Mouse (Mus musculus) kidney, embryonic 14.5 days (tissue): Measurements from ENCODE around the gene Atmin. TPM values are rescaled to one million over a fixed set of nuclear protein-coding genes. Genes with fewer than 3 reads are reported as not detected.

Experiments used
- ATAC-seq: fragments of 200-750 bp; cut with Nextera tagmentation; 2 replicates; pipeline ENCODE4 v1.8.0; 2017; ENCODE audit warnings: moderate number of reproducible peaks, mild to moderate bottlenecking, moderate TSS enrichment, moderate library complexity; ENCODE audit not compliant: low FRiP score, low TSS enrichment
- H3K27ac ChIP-seq: fragments of 300-500 bp; sonication (generic); 2 replicates; pipeline ENCODE4 v1.5.1; 2014; ENCODE audit warnings: low read depth, mild to moderate bottlenecking, low read length, moderate library complexity, mixed read lengths
- H3K27me3 ChIP-seq: fragments of 300-500 bp; sonication (generic); 2 replicates; pipeline ENCODE4 v1.6.1; 2014; ENCODE audit warnings: mild to moderate bottlenecking, low read length; ENCODE audit not compliant: control insufficient read depth, insufficient read depth
- H3K36me3 ChIP-seq: fragments of 300-500 bp; sonication (generic); 2 replicates; pipeline ENCODE4 v1.6.1; 2014; ENCODE audit warnings: low read length, mixed read lengths; ENCODE audit not compliant: control insufficient read depth, insufficient read depth
- H3K4me1 ChIP-seq: fragments of 300-500 bp; sonication (generic); 2 replicates; pipeline ENCODE4 v1.6.1; 2014; ENCODE audit warnings: low read length, mixed read lengths; ENCODE audit not compliant: control insufficient read depth, insufficient read depth
- H3K4me2 ChIP-seq: fragments of 300-500 bp; sonication (generic); replicated peaks from 2 replicates; pipeline ENCODE4 v1.6.1; 2014; ENCODE audit warnings: low read depth, mild to moderate bottlenecking, low read length
- H3K4me3 ChIP-seq: fragments of 300-500 bp; sonication (generic); 2 replicates; pipeline ENCODE4 v1.5.1; 2014; ENCODE audit warnings: mild to moderate bottlenecking, low read length
- H3K9ac ChIP-seq: fragments of 300-500 bp; sonication (generic); 2 replicates; pipeline ENCODE4 v1.6.1; 2014; ENCODE audit warnings: low read depth, mild to moderate bottlenecking, low read length, moderate library complexity
- H3K9me3 ChIP-seq: fragments of 300-500 bp; sonication (generic); 2 replicates; pipeline ENCODE4 v1.6.1; 2016; ENCODE audit warnings: low read length; ENCODE audit not compliant: control insufficient read depth
- WGBS: fragments of 180-500 bp; shearing (Covaris S2); extraction: QIAGEN DNeasy Blood & Tissue Kit; methylation state at CpG from one replicate; pipeline ENCODE4 v1.1.7; 2014; 5-methylcytosine and 5-hydroxymethylcytosine counted together
- polyA plus RNA-seq: library from polyadenylated mRNA; unstranded; fragments of >200 nt; fragmentation: Nextera tagmentation; extraction: Ambion mirVana; gene quantifications from 2 replicates; pipeline ENCODE4 v1.2.1, GENCODE M21; 2014

The Atmin gene
- polyA plus RNA-seq, 1 experiment from 2014 or later: 13.8 TPM

DNA sequence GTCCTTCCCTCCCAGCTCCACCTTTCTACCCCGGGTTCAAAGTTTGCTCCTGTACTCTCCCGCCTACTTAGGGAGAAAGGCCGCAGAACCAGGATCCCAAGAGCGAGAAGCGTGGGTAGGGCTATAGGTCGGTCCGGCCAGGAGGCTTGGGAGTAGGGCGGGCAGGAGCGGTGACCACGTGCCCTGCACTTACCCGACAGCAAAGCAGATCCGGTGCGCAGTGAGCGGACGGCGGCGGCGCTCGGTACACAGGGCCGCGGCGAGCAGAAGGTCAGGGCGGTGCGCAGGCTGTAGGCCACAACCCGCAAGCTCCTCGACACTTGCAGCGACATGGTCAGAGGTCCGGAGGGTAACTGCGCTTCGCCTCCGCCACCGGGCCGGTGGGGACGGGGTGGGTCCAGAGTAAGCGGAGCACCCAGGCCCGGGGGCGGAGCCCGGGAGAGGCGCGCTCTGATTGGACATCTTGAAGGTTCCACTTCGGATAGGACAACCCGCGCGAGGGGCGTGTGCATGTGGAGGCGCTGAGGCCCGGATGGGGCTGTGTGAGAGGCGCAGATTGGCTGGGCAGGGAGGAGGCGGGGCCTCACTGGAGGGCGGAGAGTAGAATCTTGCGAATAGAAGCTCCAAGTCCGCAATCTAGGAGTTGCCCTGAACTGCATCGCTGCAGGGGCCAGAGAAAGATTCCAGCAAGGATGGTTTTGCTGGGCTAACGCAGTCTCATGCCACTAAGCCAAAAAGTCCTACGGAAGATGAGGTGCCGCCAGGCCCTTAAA is 50.1 kb downstream of the Atmin start, which contains the start of gene Gcsh:
Gcsh (minus strand) TSS at position 443 of the 773 bp plus-strand sequence.
- Histone ChIP-seq H3K4me3 (peak within 1 kb of the TSS; percentile 74), H3K9me3 (no peaks in the 10 kb centered on the region), H3K27ac (peak within 1 kb of the TSS; percentile 60), H3K36me3 (peaks cover 6% of the 10 kb centered on the region; the same call in 1 of the 2 replicates), H3K4me1 (peaks cover 5% of the 10 kb centered on the region; the same call in 1 of the 2 replicates), H3K4me2 (peak within 1 kb of the TSS; percentile 94), H3K27me3 (no peaks in the 10 kb centered on the region), H3K9ac (peak within 1 kb of the TSS; percentile 74)
- peak; percentile 100 for ATAC-seq
- WGBS: under 1% methylated on average over 56 of the region's 56 CpGs

DNA sequence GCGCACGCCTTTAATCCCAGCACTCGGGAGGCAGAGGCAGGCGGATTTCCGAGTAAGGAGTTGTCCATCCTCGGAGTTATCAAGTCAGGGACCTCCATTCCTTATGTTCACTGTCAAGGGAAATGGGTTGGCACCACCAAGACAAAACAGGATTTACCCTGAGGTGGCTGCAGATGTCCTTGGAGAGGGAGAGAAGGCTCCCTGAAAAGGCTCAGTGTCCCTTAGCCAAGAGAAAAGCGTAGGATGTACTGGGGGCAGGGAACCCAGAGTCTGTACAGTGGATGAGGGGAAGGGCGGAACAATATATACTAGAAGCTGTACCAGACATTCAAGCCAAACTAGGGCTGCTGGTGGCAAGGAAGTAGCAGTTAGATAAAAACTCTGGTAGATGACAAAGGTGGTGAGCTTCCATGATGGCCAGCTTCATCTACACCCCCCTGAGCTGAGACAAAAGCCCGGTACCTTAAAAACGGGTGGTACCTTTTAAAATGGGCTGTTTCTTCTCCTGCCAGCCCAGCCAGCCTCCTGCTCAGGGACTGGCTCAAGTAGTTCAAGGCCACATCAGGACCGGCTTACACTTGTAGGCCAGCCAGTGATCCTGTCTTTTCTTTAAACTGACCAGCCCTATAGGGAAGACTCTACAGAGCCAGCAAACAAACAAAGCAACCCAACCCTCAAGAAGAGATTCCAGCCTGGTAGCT is 51.0 kb downstream of the Atmin start:
- Histone ChIP-seq H3K36me3 (no peaks in the 10 kb centered on the region), H3K4me3 (peak overlapping the region; percentile 74; the same call in 1 of the 2 replicates), H3K9me3 (no peaks in the 10 kb centered on the region), H3K27ac (no peak overlapping the region), H3K4me1 (peaks cover 5% of the 10 kb centered on the region; the same call in 1 of the 2 replicates), H3K4me2 (peak overlapping the region; percentile 94), H3K9ac (peak overlapping the region; percentile 13; the same call in 1 of the 2 replicates), H3K27me3 (no peaks in the 10 kb centered on the region)
- 59% methylated on average over 11 of the region's 11 CpGs for WGBS
- ATAC-seq: no peak

Other genes with a start within 250 kb of the Atmin start
- 8.4 and 9.2 TPM in 2 replicates for gene Cdyl2, start 210.4 kb upstream of the Atmin start, polyA plus RNA-seq
- gene Cmc2, start 21.9 kb upstream of the Atmin start, polyA plus RNA-seq: 80.2 and 111 TPM in 2 replicates
- 47.1 and 53.0 TPM in 2 replicates for gene Cenpn, start 21.7 kb upstream of the Atmin start, polyA plus RNA-seq
- 2.5 and 2.7 TPM in 2 replicates for gene 1700030J22Rik, start 35.6 kb downstream of the Atmin start, polyA plus RNA-seq
- gene Gcsh, start 50.1 kb downstream of the Atmin start, polyA plus RNA-seq: 182 and 198 TPM in 2 replicates
- gene Pkd1l2, start 139.1 kb downstream of the Atmin start, polyA plus RNA-seq: not detected in 2 replicates
- gene Bco1, start 152.5 kb downstream of the Atmin start, polyA plus RNA-seq: 0.19 and 0.38 TPM in 2 replicates
- 2.7 and 3.1 TPM in 2 replicates for gene Gan, start 214.7 kb downstream of the Atmin start, polyA plus RNA-seq